Mouse (Mus musculus): ENCODE measurements around the gene Elovl6.

GRCm38 (mm10) chr3:129520499-129520898, 11.7 kb upstream of the Elovl6 start:
- TF ChIP-seq TAL1 (IDR thresholded peaks at IDR 0.05; ENCODE audit: low read length) (no peak), GATA1 (IDR thresholded peaks at IDR 0.05; ENCODE audit: low read length) (no peak)

Measured in erythroblast, embryonic 14.5 days (primary cell).